Mouse (Mus musculus) spleen, postnatal 36 days (tissue): ENCODE data around the gene Cdk9.

ENCODE experiments used
- DNase-seq, 2 experiments: peaks; one replicate each; pipeline ENCODE4 v3.0.0; 2022; ENCODE audit warnings: low spot score in 2 of 2, mixed read lengths in 1 of 2

Cdk9 gene

DNA sequence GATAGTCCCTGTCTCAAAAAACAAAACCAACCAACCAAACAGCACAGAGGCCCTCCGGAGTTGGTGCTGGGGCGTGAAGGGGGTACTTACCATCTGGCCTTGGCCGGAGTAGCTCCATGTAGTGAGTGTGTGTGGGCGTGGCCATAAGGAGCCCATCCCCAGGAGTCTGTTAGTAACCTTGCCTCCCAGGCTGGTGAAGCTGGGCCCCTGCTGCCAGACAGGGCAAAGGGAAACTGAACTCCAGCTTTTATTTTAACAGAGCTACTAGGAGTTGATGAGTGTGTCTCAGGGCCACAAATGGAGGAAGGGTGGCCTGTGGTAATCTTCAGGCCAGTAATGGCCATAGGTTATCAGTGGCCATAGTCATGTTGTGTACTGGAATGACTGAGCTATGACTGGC lies 21.6 kb upstream of the Cdk9 start:
- no peak for DNase-seq

DNA sequence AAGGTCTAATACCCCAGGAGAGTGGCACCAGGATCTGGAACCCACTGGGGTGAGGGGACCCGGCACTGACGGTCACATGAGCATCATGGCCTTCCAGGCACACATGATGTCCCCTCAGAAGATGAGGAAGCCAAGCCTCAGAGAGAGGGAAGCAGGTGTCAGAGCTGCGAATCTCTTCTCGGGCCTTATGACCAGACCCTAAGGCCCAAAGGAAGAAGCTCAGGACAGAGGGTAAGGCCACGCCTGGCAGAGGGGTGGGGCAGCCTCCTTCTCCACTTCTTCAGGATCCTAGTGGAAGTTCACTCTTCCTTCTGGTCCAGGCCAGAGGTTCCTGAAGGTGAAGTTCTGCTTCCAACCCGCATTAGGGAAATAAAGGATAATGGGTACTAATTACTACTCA lies 19.8 kb upstream of the Cdk9 start:
- DNase-seq = no peak

DNA sequence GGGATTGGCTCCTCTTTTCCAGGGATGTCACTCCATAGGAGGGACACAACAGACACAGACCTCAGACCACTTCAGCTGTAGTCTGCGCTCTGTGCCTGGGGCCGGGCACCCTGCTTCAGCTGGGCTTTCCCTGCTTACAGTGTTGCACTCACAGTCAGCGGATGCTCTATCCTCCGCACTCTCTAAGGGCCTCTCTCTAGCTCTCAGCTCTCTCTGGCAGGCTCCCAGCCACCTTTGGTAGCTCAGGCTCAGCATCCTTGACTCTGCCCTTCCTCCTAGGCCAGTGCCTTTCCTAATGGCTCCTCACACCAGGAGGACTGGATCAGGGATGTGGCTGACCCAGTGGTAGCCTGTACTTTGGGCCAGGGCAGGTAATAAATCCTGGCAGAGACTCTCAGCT lies 19.0 kb upstream of the Cdk9 start:
- no peak for DNase-seq

DNA sequence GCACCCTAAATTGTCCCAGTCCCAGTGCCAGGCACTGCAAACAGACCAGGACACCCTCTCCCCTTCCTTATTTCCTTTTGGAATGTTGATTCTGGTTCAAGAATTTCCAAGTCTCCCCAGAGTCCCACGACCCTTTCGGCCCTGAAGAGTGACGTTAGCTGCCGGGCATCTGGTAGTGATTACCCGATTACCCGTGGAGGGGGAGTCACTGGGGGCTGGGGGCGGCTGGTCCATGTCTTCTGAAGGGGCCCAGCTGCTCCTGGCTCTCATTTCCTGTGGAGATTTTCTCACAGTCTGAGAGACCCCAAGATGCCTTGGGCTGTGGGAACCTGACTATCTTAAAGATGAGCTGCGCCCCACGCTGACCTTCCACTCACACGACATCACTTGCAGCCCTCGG lies 18.0 kb upstream of the Cdk9 start:
- no peak for DNase-seq

DNA sequence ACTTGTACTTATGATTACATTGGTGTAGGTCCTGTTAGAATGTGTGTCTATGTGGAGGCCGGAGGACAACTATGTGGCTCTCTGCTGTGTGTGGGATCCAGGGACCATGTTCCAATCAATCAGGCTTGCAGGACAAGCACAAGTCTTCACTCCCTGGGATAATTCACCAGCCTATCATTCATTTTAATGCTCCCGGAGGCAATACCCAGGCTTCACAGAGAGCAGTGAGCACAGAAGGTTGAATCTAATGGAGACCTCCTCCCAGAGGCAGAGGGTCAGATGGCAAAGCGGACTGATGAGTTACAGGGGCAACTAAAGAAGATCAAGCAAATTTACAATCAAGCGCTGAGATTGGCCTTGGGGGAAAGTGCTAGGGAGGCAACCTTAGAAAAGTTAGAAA lies 16.7 kb upstream of the Cdk9 start:
- no peak for DNase-seq

DNA sequence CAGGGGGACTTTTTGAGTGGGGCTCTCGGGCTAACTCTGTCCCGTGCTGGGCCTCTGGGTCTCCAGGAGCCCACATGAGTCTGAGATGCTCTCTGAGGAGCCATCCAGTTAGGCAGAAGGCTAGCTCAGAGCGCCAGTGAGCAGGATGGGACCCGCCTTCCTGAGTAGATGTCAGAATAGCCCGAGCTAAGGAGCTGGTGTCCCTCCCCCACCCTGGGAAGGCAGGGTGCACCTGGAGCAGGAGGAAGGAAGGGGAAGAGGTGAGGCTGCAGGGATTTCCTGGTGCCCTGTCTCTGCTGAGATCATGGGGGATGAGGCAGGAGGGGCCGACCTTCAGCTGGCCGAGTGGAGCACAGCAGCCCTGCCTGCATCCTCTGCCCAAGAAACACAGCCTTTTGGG lies 15.6 kb upstream of the Cdk9 start:
- no peak for DNase-seq

DNA sequence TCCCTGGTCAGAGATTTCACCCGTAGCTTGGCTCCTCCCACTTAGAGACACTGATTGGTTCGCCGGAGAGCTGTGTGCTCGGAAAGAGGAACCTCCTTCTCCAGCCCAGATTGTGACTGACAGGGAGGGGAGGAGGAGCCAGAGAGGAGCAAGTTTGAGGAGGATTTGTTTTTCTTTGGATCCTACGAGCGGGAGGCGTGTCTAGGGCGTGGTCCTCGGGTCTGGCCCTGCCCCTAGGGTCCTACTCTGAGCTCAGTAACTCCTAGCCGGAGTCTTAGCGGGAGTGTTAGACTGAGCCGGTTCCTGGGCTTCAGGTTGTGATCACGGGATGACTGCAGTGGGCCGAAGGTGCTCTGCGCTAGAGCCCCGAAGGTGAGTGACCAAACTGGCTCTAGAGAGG lies 14.6 kb upstream of the Cdk9 start:
- DNase-seq = peak; percentile 86 to 89

DNA sequence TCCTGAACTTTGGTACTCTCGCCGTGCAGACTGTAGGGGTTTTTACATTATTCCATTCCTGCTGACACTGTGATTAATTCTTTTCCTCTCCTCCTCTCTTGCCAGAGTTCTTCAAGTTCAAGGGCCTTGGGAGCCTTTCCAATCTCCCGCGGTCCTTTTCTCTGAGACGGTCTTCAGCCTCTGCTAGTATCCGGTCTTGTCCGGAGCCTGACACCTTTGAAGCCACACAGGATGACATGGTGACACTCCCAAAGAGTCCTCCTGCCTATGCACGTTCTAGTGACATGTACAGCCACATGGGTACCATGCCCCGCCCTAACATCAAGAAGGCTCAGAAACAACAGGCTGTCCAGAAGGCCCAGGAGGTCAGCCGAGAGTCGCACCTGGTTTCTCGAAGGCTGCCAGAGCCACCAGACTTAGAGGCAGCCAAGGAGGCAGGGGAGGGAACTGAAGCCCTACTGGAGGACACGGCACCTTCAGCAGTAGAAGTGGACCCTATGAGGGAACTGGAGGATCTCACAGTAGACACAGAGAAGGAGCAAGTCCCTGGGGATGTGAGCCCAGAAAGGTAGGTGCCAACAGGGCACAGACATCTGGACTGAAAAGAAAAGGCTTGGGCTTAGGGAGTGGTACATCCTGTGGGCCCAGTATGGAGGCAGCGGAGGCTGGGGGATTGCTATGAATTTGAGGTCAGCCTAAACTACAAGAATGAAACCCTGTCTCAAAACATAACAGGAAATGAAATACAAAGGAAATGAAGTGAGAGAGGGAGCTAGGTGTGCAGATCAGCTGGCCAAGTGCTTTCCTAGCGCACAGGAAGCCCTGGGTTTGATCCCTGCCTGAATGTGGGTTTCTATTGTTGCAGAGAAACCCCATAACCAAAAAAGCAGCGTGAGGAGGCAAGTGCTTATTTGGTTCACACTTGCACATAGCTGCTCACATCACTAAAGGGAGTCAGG lies 12.2 kb upstream of the Cdk9 start:
- peak in 1 of 2 experiments; percentile 39 for DNase-seq

DNA sequence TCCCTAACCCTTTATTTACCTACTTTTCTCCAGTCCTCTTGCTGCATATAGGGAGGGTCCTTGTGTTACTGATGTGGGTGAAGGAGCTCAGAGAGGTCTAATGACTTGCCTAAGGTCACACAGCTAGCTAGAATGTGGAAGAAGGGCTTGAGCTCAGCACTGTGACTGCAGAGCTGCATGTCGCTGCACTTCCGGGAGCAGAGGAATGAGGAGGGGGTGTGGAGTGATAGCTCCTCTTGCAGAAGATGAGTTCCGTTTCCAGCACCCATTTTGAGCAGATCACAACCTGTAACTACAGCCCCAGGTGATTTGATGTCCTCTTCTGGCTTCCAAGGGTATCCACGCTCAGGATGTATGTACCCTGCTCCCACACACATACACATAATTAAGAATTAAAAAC lies 11.3 kb upstream of the Cdk9 start:
- DNase-seq = no peak

DNA sequence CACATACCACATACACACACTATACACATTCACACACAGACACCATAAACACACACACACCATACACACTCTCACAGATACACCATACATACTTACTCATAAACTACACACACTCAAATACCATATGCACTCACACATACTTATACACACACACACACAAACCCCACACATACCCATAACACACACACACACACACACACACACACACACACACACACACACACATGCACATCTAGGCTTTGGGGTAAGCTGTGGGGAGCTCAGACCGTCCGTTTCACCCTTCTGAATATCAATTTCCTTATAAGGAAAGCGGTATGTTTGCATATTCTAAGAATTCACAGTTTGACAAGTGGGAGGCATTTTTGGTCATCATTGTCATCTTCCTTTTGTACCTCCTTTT lies 9.7 kb upstream of the Cdk9 start:
- DNase-seq = no peak

DNA sequence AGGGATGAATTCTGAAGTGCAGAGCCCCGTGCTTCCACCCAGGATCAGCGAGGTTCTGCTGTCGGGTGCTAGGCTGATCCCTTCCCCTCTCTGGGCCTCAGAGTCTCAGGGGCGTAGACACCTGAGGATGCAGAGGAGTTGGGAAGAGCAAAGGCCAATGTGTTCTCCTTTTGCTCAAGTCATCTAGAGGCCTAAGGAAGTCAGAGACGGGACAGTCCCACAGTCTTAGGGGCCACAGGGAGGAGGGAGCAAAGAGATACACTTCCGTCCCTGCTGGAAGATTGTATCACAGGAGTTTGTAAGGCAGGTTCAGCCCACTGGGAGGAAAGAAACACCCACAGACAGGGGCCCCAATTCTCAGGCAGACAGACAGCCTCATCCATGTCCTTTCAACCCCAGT lies 9.2 kb upstream of the Cdk9 start:
- DNase-seq = peak; percentile 54 to 61

DNA sequence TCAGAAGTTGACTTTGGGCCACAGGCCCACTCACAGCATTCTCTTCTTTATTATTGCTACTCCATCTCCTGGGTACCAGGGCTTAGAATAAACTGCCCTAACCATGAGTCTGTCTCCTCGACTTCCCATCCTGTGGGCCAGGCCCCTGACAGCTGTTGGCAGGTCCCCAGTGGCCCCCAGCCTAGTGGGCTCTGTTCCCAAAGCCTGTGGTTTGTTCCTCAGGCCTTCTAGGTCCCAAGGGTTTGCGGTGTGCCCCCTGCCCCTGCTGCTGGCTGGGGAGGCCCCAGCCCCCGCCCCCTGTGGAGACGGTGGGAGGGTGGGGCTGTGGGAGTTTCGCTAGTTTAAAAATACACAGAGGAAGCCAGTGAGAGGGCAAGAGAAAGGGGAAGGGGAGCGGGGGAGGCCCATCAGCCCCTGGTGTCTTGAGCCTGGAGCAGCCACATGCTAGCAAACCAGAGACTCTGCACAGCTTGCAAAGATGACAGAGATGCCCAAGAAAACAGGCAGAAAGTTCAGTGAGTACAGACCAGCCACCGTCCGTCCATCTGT lies 7.9 kb upstream of the Cdk9 start, which contains the start of gene Sh2d3c:
TSS of gene Sh2d3c (plus strand) at position 375 of the 549 bp plus-strand sequence.
- peak; percentile 82 to 84 for DNase-seq

DNA sequence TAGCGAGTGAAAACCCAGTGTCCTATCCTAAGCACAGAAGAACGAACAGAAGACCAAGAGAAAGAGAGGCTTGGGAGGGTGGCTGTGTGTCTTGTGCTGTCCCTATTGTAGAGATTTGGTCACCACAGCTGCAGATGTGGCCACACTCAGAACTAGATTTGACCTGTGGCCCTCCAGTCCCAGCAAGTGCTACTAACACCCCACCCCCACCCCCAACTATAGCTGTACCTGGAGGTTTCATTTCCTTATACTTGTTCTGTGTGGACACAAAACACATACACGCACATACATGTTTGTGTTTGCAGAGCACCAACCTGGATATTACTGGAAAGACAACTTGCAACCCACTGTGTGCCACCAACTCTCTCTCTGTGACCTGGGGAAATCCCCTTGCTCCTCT lies 7.2 kb upstream of the Cdk9 start:
- no peak for DNase-seq

DNA sequence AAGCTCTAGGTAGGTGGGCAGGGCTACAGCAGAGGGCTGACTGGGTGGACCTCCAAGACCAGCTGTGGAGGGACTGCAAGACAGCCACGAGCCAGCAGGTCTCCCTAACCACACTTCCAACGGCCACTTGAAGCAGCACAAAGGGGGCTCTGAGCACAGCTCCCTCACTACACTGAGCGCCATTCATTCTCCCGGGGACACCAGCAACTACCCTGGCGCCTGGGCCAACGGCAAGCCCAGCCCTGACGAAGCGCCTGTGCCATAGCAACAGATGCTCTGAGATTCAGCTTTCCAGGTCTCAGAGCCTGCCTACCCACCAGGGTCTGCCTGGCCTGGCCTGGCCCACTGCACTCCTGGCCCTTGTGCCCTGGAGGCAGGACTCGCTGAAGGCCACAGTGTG lies 5.9 kb upstream of the Cdk9 start:
- no peak for DNase-seq

DNA sequence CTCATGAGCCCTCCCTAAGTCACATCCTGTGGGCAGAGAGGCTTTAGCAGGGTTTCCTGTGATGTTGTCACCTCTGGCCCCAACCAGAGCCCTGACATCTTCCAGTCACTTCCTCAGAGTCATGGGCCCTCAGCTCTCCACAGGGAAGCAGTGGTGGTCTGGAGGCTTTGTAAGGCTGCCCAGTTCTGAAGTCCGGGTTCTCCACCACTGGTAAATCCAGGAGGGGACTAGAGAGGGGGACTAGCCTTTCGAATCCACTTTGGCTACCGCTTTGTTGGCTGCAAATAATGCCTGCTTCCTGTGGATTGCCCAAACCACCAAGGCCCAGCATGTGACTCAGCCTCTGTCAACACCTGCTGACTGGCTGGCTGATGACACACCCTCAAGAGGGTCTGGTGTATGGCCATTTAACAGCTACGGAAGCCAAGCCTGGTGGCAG lies 2.1 kb upstream of the Cdk9 start:
- DNase-seq = peak; percentile 73 to 78

DNA sequence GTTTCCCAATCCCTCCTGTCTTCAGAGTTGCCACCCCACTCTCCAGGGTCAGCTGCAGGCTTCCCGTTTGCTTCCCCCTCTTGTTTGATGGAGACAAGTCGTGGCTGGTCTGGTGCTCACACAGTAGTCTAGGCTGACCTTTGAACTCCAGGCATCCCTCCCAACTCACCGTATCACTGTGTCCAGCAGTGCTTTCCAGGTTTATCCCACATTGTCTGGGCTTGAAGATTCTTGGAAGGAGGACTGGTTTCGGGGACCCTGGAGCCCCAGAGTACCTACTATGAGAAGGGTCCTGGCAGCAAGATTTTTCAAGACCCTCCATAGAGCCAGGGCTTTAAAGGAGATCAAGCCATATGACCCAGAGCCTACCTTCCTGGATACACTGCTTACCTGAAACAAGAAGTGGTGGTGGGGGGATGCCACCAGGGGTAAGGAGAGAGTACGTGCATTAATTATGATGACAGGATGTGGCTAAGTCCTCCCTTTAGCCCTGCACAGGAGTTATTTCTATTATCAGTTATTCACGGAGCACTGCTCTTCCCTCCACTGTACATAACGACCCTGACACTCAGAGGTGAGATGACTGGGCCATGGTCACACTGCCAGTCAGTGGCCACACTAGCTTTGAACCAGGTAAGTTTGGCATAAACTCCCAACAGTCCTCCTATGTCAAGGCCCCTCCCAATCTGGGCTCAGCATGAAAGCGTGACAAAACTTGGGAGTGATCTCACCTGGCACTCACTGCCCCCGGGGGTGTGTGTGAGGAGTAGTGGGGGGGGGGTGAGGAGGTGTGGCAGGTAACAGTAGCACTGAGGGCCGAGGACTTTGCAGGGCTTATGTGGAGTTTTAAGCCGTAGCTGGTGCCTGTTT lies 1.5 kb upstream of the Cdk9 start:
- peak; percentile 50 to 63 for DNase-seq

DNA sequence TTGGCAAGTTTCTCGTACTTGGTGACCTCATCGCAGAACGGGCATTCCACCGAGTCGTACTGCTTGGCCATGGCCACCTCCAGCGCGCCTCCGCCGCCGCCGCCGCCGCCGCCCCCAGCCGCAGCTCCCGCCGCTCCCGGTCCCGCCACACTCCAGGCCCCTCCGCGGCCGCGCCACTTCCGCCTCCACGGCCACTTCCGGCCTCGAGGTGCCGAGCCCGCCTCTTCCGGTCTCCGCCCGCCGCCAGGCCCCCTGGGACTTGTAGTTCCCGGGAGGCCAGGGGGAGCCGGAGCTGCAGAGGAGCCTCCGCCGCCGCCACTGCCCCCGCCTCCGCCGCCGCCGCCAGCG lies 316 bp downstream of the Cdk9 start:
- peak; percentile 95 to 96 for DNase-seq

DNA sequence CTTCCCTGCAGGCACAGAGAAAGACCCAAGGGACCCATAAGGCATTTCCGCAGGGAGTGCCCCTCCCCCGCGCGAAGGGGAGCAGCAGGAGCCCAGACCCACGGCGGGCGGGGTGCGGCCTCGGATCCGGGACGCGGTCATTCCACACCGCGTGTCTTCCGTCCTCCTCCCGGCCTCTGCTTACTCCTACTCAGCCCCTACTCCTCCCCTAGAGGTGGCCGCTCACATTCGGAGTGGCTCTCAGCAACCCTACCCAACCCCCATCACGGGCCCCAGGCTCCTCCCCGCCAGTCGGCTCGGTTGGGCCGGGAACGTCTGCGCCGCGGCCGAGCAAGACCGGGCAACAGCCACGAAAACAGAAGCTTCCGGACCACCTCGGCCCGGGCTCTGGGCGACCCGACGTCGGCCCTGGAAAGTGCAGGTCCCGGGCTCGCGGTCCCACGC lies 746 bp downstream of the Cdk9 start:
- peak; percentile 73 for DNase-seq

DNA sequence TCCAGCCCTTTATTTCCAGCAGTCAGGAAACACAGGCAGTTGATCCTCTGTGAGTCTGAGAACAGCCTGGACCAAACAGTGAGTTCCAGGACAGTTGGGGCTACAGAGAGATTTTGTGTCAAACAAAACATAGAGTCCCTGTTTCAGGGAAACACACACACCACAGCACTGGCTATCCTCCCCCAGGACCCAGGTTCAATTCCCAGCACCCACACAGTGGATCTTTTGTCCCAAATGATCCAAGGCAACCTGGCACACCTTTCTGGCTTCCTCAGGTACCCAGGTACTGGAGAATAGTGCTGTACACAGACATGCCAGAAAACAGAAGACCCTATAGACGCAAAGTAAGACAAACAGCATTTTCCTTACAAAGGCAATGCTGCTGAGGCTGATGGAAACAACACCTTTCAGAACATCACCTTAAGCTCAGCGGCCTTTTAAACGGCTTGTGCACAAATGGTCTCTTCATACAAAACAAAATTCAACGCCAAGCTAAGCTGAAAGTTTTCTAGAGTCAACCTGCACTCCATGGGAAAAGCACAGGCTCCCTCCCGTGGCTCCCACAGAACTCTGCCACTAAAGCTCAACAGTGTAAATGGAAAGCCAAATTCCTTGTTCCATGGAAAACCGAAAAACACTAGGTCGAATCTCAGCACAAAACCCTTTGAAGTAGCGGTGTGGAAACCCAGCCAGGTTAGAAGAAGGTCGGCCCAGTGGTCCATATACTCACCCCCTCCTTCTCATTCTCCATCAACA lies 1.4 kb downstream of the Cdk9 start:
- DNase-seq = no peak

DNA sequence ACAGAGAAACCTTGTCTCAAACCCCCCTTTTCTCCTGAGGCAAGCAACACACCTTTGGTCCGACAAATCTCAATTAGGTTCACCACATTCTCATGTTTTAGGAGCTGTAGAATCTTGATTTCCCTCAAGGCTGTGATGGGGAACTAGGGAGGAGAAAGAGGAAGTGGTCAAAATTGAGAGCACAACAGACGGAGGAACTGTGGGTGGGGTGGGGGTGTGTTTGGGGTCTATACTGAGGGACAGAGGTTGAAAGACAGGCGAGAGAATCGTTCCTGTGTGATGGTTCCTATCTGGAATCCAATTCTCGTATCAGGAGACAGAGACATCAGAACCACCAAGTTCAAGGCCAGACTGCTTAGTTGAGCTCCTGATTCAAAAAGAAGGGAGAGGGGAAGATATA lies 2.5 kb downstream of the Cdk9 start:
- DNase-seq = peak; percentile 74 to 79

DNA sequence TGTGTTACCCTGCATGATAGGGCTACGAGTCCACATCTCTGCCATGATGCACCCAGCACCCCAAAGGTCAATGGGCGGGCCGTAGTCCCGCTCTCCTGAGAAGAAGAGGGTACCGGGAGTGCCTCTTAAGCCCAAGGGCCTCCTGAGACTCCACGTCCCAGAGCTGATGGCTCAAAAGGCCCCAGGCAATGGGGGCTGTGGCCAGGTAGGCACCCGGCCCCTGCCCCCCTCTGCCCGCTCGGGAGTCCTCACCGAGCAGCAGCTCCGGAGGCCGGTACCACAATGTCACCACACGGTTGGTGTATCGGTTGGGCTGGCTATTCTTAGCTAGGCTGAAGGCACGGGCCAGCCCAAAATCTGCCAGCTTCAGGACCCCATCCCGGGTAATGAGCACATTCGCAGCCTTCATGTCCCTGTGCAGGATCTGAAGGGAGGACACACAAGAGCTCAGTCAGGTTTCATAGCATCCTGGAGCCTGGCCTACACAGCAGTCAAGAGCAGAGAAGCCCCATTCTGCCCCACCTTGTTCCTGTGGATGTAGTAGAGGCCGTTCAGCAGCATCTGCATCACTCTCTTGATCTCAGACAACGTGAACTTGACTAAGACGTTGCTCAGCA lies 3.2 kb downstream of the Cdk9 start:
- no peak for DNase-seq
